Mouse (Mus musculus) layer of hippocampus, postnatal 25 days (tissue): Measurements from ENCODE around the gene Ms4a4d. TPM values are rescaled to one million over a fixed set of nuclear protein-coding genes. Genes with fewer than 3 reads are reported as not detected.
"Not testable (repeated sequence)": the region's sequence is repeated elsewhere in the genome, so short reads cannot be mapped to it uniquely, and the experiment has no call there.

Source experiments
- DNase-seq, 2 experiments: peaks; one replicate each; pipeline ENCODE4 v3.0.0; 2022; ENCODE audit warnings: mixed read lengths in 2 of 2, low spot score in 1 of 2; ENCODE audit errors: extremely low spot score in 1 of 2
- total RNA-seq, 2 experiments: library from RNA; stranded (reverse); gene quantifications; 2 replicates each; pipeline ENCODE4 v1.2.3; 2021

Ms4a4d gene
- not detected for total RNA-seq

GRCm38 (mm10) chr19:11536593-11536992 lies at the start of gene Ms4a4d:
Gene Ms4a4d, plus strand, starts transcription at chr19:11536801.
- no peak for DNase-seq

DNA sequence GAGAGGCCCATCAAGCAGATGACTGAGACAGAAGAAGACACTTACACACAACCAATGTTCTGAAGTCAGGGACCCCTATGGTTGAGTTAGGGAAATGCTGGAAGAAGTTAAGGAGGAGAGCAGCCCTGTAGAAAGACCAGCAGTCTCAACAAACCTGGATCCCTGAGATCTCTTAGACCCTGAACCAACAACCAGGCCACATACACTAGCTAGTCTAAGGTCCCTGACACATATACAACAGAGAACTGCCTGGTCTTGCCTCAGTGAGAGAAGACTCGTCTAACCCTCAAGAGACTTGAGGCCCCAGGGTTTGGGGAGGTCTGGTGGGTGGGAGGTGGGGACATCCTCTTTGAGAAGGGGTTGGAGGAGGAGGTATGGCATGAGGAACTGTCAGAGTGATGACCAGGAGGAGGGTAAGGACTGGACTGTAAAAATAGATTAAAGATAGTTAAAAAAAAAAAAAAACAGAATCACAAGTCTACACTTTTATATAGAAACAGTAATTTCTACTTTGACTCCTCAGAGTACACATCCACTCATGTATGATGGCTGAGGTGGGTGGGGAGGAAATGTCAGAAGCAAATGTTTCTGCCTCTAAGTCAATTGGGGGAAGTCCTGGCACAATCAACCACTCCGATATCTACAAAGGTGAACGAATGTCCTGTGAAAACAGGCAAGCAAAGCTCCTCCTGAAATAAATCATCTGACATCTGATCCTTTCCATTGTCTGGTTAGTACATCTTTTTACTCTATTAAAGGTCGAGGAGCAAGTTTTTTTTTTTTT lies 45.0 kb upstream of the Ms4a4d start:
- no peak for DNase-seq

DNA sequence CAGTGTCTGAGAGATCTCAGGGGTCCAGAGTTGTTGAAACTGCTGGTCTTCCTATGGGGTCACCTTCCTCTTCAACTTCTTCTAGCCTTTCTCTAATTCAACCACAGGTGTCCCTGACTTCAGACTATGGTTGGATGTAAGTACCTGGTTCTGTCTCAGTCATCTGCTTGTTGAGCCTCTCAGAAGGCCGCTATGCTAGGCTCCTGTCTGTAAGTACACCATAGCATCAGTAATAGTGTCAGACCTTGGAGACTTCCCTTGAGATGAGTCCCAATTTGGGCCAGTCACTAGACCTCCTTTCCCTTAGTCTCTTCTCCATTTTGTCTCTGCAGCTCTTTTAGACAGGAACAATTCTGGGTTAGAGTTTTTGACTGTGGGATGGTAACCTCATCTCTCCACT lies 43.9 kb upstream of the Ms4a4d start:
- DNase-seq = no peak

- DNase-seq = no peak
Observed at GRCm38 (mm10) chr19:11494519-11494918, 42.1 kb upstream of the Ms4a4d start.

DNA sequence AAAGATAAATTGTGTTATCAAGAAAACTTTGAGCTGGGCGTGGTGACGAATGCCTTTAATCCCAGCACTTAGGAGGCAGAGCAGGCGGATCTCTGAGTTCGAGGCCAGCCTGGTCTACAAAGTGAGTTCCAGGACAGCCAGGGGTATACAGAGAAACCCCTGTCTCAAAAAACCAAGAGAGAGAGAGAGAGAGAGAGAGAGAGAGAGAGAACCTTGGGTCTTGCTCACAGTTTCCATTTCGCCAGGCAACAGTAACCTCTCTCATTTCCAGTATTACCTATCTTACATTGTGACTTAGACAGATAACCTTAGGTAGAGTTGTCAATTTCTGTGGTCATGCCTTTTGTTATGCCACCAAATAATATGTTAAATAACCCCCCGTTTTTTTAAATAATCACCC lies 40.2 kb upstream of the Ms4a4d start:
- DNase-seq = no peak

- DNase-seq = not testable (repeated sequence)
Observed at GRCm38 (mm10) chr19:11497300-11497699, 39.3 kb upstream of the Ms4a4d start.

- DNase-seq = no peak
Observed at GRCm38 (mm10) chr19:11500796-11501195, 35.8 kb upstream of the Ms4a4d start.

DNA sequence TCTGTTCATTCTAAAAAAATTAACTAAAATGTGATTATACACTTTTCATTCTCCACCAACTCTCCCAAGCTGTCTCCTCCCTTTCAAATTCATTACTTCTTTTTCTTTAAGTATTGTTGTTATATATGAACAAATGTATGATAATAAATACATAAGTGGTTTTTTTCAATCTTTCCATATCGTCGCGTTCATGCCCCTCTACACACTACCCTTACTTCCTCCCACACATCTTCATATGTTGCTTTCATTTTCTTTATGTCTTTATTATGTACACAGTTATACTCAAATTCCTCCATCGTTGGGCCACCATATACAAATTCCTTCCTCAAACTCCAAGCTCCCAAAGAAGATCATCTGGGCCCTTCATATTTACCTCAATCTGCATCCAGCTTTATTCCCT lies 35.3 kb upstream of the Ms4a4d start:
- DNase-seq = no peak

DNA sequence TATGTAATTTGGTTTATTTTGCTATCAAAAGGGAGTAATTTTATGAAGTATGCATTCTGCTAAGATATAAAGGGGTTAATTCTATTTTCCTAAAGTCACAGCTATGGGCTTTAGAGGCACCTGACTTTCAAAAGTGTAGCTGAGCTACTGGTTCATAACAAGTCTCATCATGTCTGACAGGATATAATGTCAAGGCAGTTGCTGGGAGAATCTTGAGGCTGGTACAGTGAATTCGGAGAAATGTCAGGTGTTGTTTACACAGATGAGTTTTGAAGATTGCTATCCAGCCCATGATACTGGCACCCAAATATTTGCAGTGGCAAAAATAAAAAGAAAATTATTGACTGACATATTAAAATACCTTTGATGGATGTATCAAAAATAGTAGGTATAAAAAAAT lies 31.7 kb upstream of the Ms4a4d start:
- no peak for DNase-seq

- no peak for DNase-seq
Observed at GRCm38 (mm10) chr19:11513458-11513857, 23.1 kb upstream of the Ms4a4d start.

DNA sequence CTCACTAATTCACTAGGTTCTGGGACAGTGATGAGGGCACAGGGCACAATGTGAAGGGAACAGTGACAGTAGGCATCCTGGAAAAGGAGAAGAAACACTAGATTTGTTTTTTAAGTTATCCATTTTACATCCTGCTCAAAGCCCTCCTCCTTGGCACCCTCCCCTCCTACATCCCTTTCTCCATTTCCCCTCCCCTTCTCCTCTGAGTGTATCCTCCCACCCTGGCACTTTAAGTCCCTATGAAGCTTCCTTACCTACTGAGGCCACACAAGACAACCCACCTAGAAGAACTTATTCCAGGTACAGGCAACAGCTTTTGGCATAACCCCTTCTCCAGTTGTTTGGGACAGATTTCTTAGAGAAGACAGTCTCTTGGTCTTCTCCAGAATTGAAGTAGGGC lies 20.4 kb upstream of the Ms4a4d start, which contains the start of gene Ms4a6b:
Gene Ms4a6b (plus strand): TSS at position 267 of the 400 bp plus-strand sequence.
- no peak for DNase-seq

- DNase-seq = no peak
Observed at GRCm38 (mm10) chr19:11516845-11517244, 19.8 kb upstream of the Ms4a4d start.

DNA sequence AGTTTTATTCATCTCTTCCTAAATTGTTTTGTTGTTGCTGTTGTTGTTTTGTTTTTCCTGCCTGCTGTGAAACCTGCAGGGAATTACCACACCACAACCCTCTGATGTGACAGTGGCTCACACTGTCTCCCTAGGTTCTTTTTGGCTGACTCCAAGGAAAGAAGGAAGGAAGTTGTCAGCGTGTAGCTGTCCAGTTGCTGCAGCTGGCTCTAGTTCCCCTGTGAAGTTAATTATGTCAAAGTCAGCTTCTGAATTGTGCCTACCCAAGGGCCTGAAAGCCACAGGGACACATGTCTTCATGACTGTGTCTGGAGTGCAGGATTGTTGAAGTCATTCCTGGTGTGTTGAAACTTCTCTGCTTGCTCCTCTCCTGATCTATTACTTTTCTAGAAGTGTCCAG lies 19.2 kb upstream of the Ms4a4d start:
- DNase-seq = not testable (repeated sequence)

GRCm38 (mm10) chr19:11518356-11518755 lies 18.2 kb upstream of the Ms4a4d start:
- not testable (repeated sequence) for DNase-seq

DNA sequence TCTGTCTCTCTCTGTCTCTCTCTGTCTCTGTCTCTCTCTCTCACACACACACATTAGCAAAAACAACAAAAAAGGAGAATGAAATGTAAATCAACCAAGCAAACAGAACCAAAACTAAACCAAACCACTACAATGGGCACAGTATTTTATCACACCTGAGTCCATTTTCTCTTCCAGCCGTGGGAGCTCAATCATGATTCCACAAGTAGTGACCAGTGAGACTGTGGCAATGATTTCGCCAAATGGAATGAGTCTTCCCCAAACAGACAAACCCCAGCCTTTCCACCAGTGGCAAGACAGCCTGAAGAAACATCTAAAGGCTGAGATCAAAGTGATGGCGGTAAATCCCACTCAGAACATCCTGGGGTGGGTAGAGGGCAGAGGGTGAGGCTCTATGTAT lies 16.5 kb upstream of the Ms4a4d start:
- DNase-seq = no peak

GRCm38 (mm10) chr19:11533421-11533820 lies 3.2 kb upstream of the Ms4a4d start:
- no peak for DNase-seq

DNA sequence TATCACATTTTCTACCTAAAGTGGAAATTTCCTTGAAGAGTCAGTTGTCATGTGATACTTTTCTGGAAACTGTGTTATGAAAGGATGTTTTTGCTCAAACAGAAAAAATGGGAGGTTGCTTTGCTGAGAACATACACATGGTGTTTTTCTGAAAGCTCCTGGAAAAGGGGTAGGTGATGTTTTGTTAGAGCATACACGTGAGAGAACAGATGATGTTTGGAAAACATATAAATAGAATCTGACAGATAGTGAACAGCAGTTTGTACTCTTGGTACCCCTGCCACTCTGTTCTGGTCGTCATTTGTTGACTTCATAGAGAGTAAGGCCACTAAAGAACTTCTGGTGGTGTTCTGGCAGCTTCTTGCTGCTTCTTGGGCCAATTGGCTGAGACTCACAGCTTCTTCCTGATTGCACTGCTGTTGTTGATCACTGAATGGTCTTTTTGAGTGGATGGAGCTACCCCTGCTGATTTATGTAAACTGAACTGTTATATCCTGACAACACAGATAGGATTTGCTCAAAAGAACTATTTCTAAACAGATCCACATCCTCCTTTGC lies 2.6 kb upstream of the Ms4a4d start:
- no peak for DNase-seq

DNA sequence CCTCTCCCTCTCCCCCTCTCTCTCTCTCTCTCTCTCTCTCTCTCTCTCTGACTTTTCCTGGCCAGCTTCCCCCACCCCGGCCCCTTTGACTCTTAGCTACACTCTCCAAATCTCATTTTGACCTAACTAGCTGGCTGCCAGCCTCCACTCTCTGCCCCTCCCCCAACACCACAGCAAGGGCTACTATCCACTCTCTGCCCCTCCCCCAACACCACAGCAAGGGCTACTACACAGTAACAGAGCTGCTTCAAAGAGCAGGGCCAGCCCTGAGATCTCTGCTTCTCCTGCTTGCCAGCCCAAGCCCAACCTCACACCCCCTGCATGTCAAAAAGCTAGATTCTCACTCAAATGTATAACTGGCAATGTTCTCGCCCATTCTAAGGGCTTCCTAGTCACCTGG lies 735 bp downstream of the Ms4a4d start:
- DNase-seq = no peak

DNA sequence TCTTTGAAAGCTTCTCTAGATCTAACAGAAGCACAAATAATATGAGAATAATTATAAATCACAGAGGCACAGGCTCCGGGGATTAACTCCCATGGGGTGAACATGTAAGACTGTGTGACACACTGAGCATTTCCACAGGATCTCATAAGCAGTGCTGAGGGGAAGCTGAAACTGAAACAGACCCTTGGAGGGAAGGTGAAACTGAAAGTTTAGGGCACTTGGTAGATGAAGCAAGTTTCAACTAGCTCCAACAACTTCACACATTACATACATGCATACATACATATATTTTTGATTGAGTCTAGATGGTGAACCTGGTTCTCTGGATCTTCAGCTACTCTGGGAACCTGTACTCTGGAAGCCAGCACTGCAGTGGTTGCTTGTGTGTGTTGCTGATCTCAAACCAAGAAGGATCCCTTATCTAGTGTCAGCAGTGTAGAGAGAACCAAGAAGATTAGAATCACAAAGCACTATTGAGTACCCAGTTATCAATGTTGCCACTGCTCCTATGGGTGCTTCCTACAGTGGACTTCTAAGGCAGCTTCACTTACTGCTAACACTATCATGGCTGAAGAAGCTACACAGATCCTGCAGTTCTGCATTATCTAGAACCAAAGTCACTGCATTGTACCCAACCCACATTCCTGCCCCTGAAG lies 3.7 kb downstream of the Ms4a4d start:
- not testable (repeated sequence) for DNase-seq

DNA sequence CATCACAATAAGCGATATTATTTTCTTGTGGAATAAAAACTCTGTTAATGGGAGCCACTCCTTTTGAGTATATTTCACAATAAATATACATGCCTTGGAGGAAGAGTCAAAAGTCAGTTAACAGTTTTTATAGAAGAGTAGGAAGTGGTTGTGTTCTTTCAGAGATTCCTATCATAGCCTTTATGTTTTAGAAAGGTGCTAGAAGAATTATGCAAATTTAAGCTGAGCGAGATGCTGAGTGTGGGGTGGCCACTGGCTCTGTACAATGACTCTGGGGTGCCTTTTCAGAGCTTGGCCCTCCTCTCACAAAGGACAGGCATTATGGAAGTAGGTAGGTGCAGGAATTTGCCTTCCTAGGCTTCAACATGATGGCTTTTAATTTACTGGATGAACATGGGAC lies 7.8 kb downstream of the Ms4a4d start:
- DNase-seq = not testable (repeated sequence)

DNA sequence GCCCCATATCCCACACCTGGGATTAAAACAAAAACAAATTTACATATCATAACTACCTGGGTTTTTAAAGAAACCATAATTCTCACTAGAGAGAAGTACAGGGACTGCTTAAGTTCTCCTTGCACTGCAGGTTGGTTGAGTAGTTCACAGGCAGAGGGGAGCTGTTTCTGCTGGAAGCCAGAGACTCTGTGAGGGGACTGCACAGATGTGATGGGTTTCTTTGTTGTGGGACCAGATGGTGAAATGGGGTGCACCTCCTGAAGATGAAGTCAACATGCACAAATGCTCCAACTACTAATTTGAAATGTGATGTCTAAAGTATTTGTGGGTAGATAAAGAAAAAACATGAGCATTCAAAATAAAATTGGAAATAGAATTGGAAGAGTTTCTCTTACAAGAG lies 11.3 kb downstream of the Ms4a4d start:
- DNase-seq = no peak

DNA sequence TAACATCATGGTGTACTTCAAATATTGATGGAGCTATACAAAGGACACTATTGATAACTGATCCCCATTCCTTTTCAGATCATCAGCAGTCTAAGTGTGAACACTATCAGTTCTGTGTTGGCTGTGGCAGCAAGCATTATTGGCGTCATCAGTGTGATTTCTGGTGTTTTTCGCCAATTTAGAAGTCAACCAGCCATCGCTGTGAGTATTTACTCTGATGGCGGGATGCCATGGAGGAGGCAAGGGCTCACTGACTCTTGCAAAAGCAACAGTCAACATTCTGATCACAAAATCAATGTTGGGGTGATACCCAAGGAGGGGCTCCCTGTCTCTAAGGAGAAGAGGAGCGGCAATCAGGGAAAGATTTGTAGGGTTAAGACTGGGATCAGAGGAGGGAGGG lies 18.1 kb downstream of the Ms4a4d start:
- no peak for DNase-seq
